Mouse (Mus musculus) thymus, adult 2 months (tissue): ENCODE data around the gene Vezf1.

Experiments used
- CTCF ChIP-seq: fragments of 200-500 bp; IDR thresholded peaks from 2 replicates; pipeline ENCODE4 v1.5.1; 2012; ENCODE audit warnings: mild to moderate bottlenecking, control low read depth, low read length, moderate library complexity, borderline replicate concordance; ENCODE audit not compliant: control insufficient read depth, poor library complexity, insufficient read depth; ENCODE audit errors: extremely low read depth
- POLR2A ChIP-seq: fragments of 200-500 bp; IDR thresholded peaks from 2 replicates; pipeline ENCODE4 v1.6.1; 2012; ENCODE audit warnings: mild to moderate bottlenecking, low read length, control low read depth, moderate library complexity; ENCODE audit not compliant: control insufficient read depth, poor library complexity, insufficient read depth; ENCODE audit errors: extremely low read depth

- TF ChIP-seq CTCF, result no peak
- TF ChIP-seq POLR2A, result no peak
These were observed 36.3 kb upstream of the Vezf1 start for GRCm38 (mm10) chr11:88031753-88032152.
